Mouse (Mus musculus): ENCODE data around the gene Cpne4. TPM values are rescaled to one million over a fixed set of nuclear protein-coding genes. Genes with fewer than 3 reads are reported as not detected.

Gene Cpne4
- polyA plus RNA-seq, 1 experiment from 2014 or later, result 33.2 TPM

GRCm38 (mm10) chr9:104742661-104743380 lies 195.7 kb downstream of the Cpne4 start:
- no peaks in the 10 kb centered on the region for H3K9me3 ChIP-seq (replicated peaks; ENCODE audit: control insufficient read depth, low read length, poor library complexity, severe bottlenecking)
- WGBS, result 81% methylated on average over 14 of the region's 14 CpGs

DNA sequence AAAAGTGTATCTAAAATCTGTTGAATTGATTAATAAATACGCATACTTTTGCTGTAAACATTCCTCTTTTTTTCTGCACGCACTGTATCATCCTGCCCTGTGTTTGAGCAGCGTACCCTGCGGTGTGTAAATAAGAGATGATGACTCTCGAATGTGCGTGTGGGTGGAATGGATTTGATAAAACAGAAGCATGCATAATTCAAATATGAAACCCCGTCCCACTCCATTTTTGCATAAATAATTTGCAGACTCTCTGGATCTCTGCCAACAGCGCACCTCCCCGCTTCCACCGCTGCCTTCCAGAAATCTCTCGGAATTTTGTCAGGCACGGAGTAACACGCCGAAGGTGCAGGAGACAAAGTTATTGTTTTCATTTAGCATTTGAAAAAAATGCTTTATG lies 208.4 kb downstream of the Cpne4 start:
- peak overlapping the region; percentile 2; the same call in 1 of the 2 replicates for H3K4me2 ChIP-seq (ENCODE audit: low read length)
- ATAC-seq, result peak; percentile 79; the same call in 1 of the 2 replicates
- WGBS, result 61% methylated on average over 14 of the region's 14 CpGs

More at GRCm38 (mm10) chr9:104742661-104743380, 195.7 kb downstream of the Cpne4 start:
- no peak overlapping the region for H3K4me3 ChIP-seq (ENCODE audit: low read depth, low read length)
- H3K27ac ChIP-seq (ENCODE audit: low read length), result no peak overlapping the region
- no peak for ATAC-seq
- H3K4me1 ChIP-seq (ENCODE audit: control insufficient read depth, insufficient read depth, low read length), result no peaks in the 10 kb centered on the region
- H3K4me2 ChIP-seq (ENCODE audit: low read length), result no peak overlapping the region
- no peaks in the 10 kb centered on the region for H3K27me3 ChIP-seq (ENCODE audit: control insufficient read depth, insufficient read depth, low read depth, low read length)
- H3K36me3 ChIP-seq (ENCODE audit: control insufficient read depth, insufficient read depth, low read length), result no peaks in the 10 kb centered on the region
- no peak overlapping the region for H3K9ac ChIP-seq (ENCODE audit: low read depth, low read length)

GRCm38 (mm10) chr9:104760031-104760430 lies 212.9 kb downstream of the Cpne4 start:
- WGBS, result 92% methylated on average over 7 of the region's 7 CpGs
- Histone ChIP-seq H3K4me3 (ENCODE audit: low read depth, low read length) (no peak overlapping the region), H3K9me3 (replicated peaks; ENCODE audit: control insufficient read depth, low read length, poor library complexity, severe bottlenecking) (no peaks in the 10 kb centered on the region), H3K27me3 (ENCODE audit: control insufficient read depth, insufficient read depth, low read depth, low read length) (no peaks in the 10 kb centered on the region), H3K4me2 (ENCODE audit: low read length) (no peak overlapping the region), H3K9ac (ENCODE audit: low read depth, low read length) (no peak overlapping the region), H3K27ac (ENCODE audit: low read length) (no peak overlapping the region), H3K36me3 (ENCODE audit: control insufficient read depth, insufficient read depth, low read length) (no peaks in the 10 kb centered on the region), H3K4me1 (ENCODE audit: control insufficient read depth, insufficient read depth, low read length) (no peaks in the 10 kb centered on the region; the same call in none of the 2 replicates)
- no peak for ATAC-seq

More for the DNA sequence above, 208.4 kb downstream of the Cpne4 start:
- H3K27ac ChIP-seq (ENCODE audit: low read length), result no peak overlapping the region
- H3K9ac ChIP-seq (ENCODE audit: low read depth, low read length), result no peak overlapping the region
- no peak overlapping the region for H3K4me3 ChIP-seq (ENCODE audit: low read depth, low read length)
- no peaks in the 10 kb centered on the region for H3K36me3 ChIP-seq (ENCODE audit: control insufficient read depth, insufficient read depth, low read length)
- no peaks in the 10 kb centered on the region; the same call in none of the 2 replicates for H3K4me1 ChIP-seq (ENCODE audit: control insufficient read depth, insufficient read depth, low read length)
- no peaks in the 10 kb centered on the region for H3K9me3 ChIP-seq (replicated peaks; ENCODE audit: control insufficient read depth, low read length, poor library complexity, severe bottlenecking)
- H3K27me3 ChIP-seq (ENCODE audit: control insufficient read depth, insufficient read depth, low read depth, low read length), result no peaks in the 10 kb centered on the region

DNA sequence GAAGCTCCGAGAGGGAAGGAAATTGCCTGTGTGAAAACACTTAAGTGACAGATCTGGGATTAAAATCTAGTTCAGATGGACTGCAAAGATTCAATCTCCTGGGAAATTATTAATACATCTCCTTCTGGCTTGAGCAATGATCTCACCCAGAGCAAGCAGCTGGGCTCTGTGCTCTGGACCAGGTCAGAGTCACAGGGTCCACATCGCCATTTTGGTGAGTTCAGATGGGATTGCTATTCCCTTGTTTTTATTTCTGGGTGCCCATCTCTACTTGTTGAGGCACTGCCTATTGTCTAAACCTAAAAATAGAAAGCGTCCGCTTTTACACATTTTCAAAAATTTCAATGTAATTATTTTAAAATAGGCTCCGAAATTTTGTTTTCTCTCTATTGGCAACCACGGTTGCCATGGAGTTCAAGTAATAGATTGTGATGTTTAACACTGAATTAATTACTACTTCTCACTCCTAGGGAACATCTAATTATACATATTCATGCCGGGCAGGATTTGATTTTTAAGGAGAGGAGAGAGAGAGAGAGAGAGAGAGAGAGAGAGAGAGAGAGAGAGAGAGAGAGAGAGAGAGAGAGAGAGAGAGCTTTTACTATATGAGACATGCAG lies 229.2 kb downstream of the Cpne4 start:
- H3K9me3 ChIP-seq (replicated peaks; ENCODE audit: control insufficient read depth, low read length, poor library complexity, severe bottlenecking), result no peaks in the 10 kb centered on the region
- H3K4me3 ChIP-seq (ENCODE audit: low read depth, low read length), result no peak overlapping the region
- 62% methylated on average over 7 of the region's 7 CpGs for WGBS
- no peak overlapping the region for H3K9ac ChIP-seq (ENCODE audit: low read depth, low read length)
- ATAC-seq, result no peak
- no peaks in the 10 kb centered on the region for H3K27me3 ChIP-seq (ENCODE audit: control insufficient read depth, insufficient read depth, low read depth, low read length)
- H3K4me2 ChIP-seq (ENCODE audit: low read length), result no peak overlapping the region
- no peak overlapping the region for H3K27ac ChIP-seq (ENCODE audit: low read length)
- no peaks in the 10 kb centered on the region for H3K36me3 ChIP-seq (ENCODE audit: control insufficient read depth, insufficient read depth, low read length)
- H3K4me1 ChIP-seq (ENCODE audit: control insufficient read depth, insufficient read depth, low read length), result no peaks in the 10 kb centered on the region

DNA sequence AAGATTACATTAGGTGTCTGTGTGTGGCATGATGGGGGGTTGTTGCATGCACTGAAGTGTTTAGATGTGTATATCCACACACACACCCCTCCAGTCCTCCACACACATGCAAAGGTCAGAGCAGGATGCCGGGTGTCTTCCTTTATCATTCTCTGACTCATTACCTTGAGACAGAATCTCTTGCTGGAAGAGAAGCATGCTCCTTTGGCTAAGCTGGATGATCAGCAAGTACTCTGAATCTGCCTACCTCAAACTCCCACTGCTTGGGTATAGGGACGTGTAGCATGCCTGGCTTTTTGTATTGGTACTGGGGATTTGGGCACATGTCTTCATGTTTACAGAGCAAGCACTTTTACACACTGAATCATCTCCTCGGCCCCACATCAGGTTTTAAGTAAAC lies 230.0 kb downstream of the Cpne4 start:
- Histone ChIP-seq H3K9me3 (replicated peaks; ENCODE audit: control insufficient read depth, low read length, poor library complexity, severe bottlenecking) (no peaks in the 10 kb centered on the region), H3K4me2 (ENCODE audit: low read length) (no peak overlapping the region), H3K4me1 (ENCODE audit: control insufficient read depth, insufficient read depth, low read length) (no peaks in the 10 kb centered on the region), H3K4me3 (ENCODE audit: low read depth, low read length) (no peak overlapping the region), H3K9ac (ENCODE audit: low read depth, low read length) (no peak overlapping the region), H3K27ac (ENCODE audit: low read length) (no peak overlapping the region), H3K27me3 (ENCODE audit: control insufficient read depth, insufficient read depth, low read depth, low read length) (no peaks in the 10 kb centered on the region), H3K36me3 (ENCODE audit: control insufficient read depth, insufficient read depth, low read length) (no peaks in the 10 kb centered on the region)
- ATAC-seq, result no peak
- WGBS, result 69% methylated on average over 3 of the region's 3 CpGs

DNA sequence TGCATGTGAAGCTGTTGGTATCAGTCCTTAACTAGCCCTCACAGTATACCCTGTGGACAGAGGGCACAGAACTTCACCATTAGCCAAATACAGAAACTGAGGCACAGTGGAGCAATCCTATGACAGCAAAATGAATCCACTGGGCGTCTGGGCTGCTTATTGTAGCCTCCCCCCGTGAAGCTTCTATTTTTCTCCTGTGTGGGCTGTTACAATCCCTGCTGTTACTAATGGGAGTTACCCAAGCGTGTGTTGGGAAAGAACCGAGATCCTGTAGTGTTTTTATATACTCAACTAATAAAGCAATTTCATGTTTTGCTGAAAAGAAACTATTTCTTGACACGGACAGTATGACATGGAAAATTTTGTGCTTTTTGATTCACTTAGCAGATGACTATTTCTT lies 230.7 kb downstream of the Cpne4 start:
- no peaks in the 10 kb centered on the region for H3K9me3 ChIP-seq (replicated peaks; ENCODE audit: control insufficient read depth, low read length, poor library complexity, severe bottlenecking)
- WGBS, result 56% methylated on average over 5 of the region's 5 CpGs
- no peak overlapping the region for H3K4me2 ChIP-seq (ENCODE audit: low read length)
- no peak overlapping the region for H3K4me3 ChIP-seq (ENCODE audit: low read depth, low read length)
- no peaks in the 10 kb centered on the region for H3K36me3 ChIP-seq (ENCODE audit: control insufficient read depth, insufficient read depth, low read length)
- H3K27ac ChIP-seq (ENCODE audit: low read length), result no peak overlapping the region
- H3K27me3 ChIP-seq (ENCODE audit: control insufficient read depth, insufficient read depth, low read depth, low read length), result no peaks in the 10 kb centered on the region
- no peaks in the 10 kb centered on the region for H3K4me1 ChIP-seq (ENCODE audit: control insufficient read depth, insufficient read depth, low read length)
- no peak overlapping the region for H3K9ac ChIP-seq (ENCODE audit: low read depth, low read length)
- ATAC-seq, result no peak

DNA sequence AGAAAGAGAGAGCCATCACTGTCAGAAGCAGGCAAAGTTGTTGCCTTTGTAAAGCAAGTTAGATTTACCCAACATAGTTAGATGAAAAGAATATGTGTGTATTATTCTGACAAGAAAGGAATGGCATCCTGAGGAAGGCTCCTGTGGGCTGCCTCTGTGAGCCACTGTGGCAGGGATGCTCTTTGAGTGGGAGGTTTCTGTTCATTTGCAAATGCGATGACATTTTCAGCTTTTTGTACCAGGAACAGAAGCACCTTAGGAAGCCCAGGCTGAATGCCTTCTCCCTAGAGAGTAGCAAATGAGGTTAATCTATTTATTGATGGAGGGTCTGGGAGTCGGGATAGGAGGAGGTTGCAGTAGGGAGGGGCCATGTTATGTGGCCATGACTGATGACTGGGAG lies 249.5 kb downstream of the Cpne4 start:
- Histone ChIP-seq H3K27me3 (ENCODE audit: control insufficient read depth, insufficient read depth, low read depth, low read length) (no peaks in the 10 kb centered on the region), H3K27ac (ENCODE audit: low read length) (no peak overlapping the region), H3K4me2 (ENCODE audit: low read length) (no peak overlapping the region), H3K36me3 (ENCODE audit: control insufficient read depth, insufficient read depth, low read length) (no peaks in the 10 kb centered on the region), H3K4me3 (ENCODE audit: low read depth, low read length) (no peak overlapping the region), H3K4me1 (ENCODE audit: control insufficient read depth, insufficient read depth, low read length) (no peaks in the 10 kb centered on the region), H3K9me3 (replicated peaks; ENCODE audit: control insufficient read depth, low read length, poor library complexity, severe bottlenecking) (no peaks in the 10 kb centered on the region), H3K9ac (ENCODE audit: low read depth, low read length) (no peak overlapping the region)
- no peak for ATAC-seq
- 8% methylated on average over 2 of the region's 2 CpGs for WGBS

GRCm38 (mm10) chr9:104804776-104805175 lies 257.7 kb downstream of the Cpne4 start:
- no peak overlapping the region for H3K4me3 ChIP-seq (ENCODE audit: low read depth, low read length)
- H3K4me1 ChIP-seq (ENCODE audit: control insufficient read depth, insufficient read depth, low read length), result no peaks in the 10 kb centered on the region
- no peaks in the 10 kb centered on the region for H3K27me3 ChIP-seq (ENCODE audit: control insufficient read depth, insufficient read depth, low read depth, low read length)
- no peak overlapping the region for H3K4me2 ChIP-seq (ENCODE audit: low read length)
- no peaks in the 10 kb centered on the region for H3K9me3 ChIP-seq (replicated peaks; ENCODE audit: control insufficient read depth, low read length, poor library complexity, severe bottlenecking)
- WGBS, result 80% methylated on average over 4 of the region's 4 CpGs
- H3K27ac ChIP-seq (ENCODE audit: low read length), result no peak overlapping the region
- no peaks in the 10 kb centered on the region for H3K36me3 ChIP-seq (ENCODE audit: control insufficient read depth, insufficient read depth, low read length)
- H3K9ac ChIP-seq (ENCODE audit: low read depth, low read length), result no peak overlapping the region
- no peak for ATAC-seq

- Histone ChIP-seq H3K36me3 (ENCODE audit: control insufficient read depth, insufficient read depth, low read length) (no peaks in the 10 kb centered on the region), H3K4me1 (ENCODE audit: control insufficient read depth, insufficient read depth, low read length) (no peaks in the 10 kb centered on the region), H3K4me3 (ENCODE audit: low read depth, low read length) (no peak overlapping the region), H3K9ac (ENCODE audit: low read depth, low read length) (no peak overlapping the region), H3K27ac (ENCODE audit: low read length) (no peak overlapping the region), H3K27me3 (ENCODE audit: control insufficient read depth, insufficient read depth, low read depth, low read length) (no peaks in the 10 kb centered on the region), H3K4me2 (ENCODE audit: low read length) (no peak overlapping the region), H3K9me3 (replicated peaks; ENCODE audit: control insufficient read depth, low read length, poor library complexity, severe bottlenecking) (no peaks in the 10 kb centered on the region)
- WGBS, result 90% methylated on average over 2 of the region's 2 CpGs
- ATAC-seq, result no peak
These were observed 267.6 kb downstream of the Cpne4 start for GRCm38 (mm10) chr9:104814681-104815080.
